Mouse (Mus musculus) stomach, embryonic 14.5 days (tissue): Measurements from ENCODE around the gene A730009L09Rik. TPM values are rescaled to one million over a fixed set of nuclear protein-coding genes. Genes with fewer than 3 reads are reported as not detected.

Experiments used
- ATAC-seq: fragments of 200-750 bp; cut with Nextera tagmentation; 2 replicates; pipeline ENCODE4 v1.8.0; 2017; ENCODE audit warnings: low read depth, moderate TSS enrichment; ENCODE audit not compliant: insufficient number of reproducible peaks, insufficient read depth, low FRiP score
- H3K27ac ChIP-seq: fragments of 300-500 bp; sonication (generic); 2 replicates; pipeline ENCODE4 v1.5.1; 2014; ENCODE audit warnings: mild to moderate bottlenecking, low read length, moderate library complexity, mixed read lengths
- H3K27me3 ChIP-seq: fragments of 300-500 bp; sonication (generic); 2 replicates; pipeline ENCODE4 v1.6.1; 2014; ENCODE audit warnings: low read length, control low read depth, mixed read lengths; ENCODE audit not compliant: control insufficient read depth, insufficient read depth
- H3K36me3 ChIP-seq: fragments of 300-500 bp; sonication (generic); 2 replicates; pipeline ENCODE4 v1.6.1; 2014; ENCODE audit warnings: mild to moderate bottlenecking, control low read depth, low read length, moderate library complexity, mixed read lengths; ENCODE audit not compliant: control insufficient read depth, insufficient read depth
- H3K4me1 ChIP-seq: fragments of 300-500 bp; sonication (generic); 2 replicates; pipeline ENCODE4 v1.6.1; 2014; ENCODE audit warnings: low read length, control low read depth, mixed read lengths; ENCODE audit not compliant: control insufficient read depth, insufficient read depth
- H3K4me2 ChIP-seq: fragments of 300-500 bp; sonication (generic); replicated peaks from 2 replicates; pipeline ENCODE4 v1.6.1; 2014; ENCODE audit warnings: low read depth, low read length, control low read depth
- H3K4me3 ChIP-seq: fragments of 300-500 bp; sonication (generic); 2 replicates; pipeline ENCODE4 v1.5.1; 2014; ENCODE audit warnings: low read depth, low read length, control low read depth
- H3K9ac ChIP-seq: fragments of 300-500 bp; sonication (generic); replicated peaks from 2 replicates; pipeline ENCODE4 v1.6.1; 2014; ENCODE audit warnings: low read depth, mild to moderate bottlenecking, control low read depth, low read length, moderate library complexity, mixed read lengths
- H3K9me3 ChIP-seq: fragments of 300-500 bp; sonication (generic); 2 replicates; pipeline ENCODE4 v1.6.1; 2016; ENCODE audit warnings: low read depth, low read length, control low read depth; ENCODE audit not compliant: control insufficient read depth
- WGBS: fragments of 180-500 bp; shearing (Covaris S2); extraction: QIAGEN DNeasy Blood & Tissue Kit; methylation state at CpG from one replicate; pipeline ENCODE4 v1.1.7; 2014; 5-methylcytosine and 5-hydroxymethylcytosine counted together
- polyA plus RNA-seq: library from polyadenylated mRNA; unstranded; fragments of >200 nt; fragmentation: Nextera tagmentation; extraction: Ambion mirVana; gene quantifications from 2 replicates; pipeline ENCODE4 v1.2.1, GENCODE M21; 2014

The A730009L09Rik gene
- polyA plus RNA-seq, 1 experiment from 2014 or later: not detected

DNA sequence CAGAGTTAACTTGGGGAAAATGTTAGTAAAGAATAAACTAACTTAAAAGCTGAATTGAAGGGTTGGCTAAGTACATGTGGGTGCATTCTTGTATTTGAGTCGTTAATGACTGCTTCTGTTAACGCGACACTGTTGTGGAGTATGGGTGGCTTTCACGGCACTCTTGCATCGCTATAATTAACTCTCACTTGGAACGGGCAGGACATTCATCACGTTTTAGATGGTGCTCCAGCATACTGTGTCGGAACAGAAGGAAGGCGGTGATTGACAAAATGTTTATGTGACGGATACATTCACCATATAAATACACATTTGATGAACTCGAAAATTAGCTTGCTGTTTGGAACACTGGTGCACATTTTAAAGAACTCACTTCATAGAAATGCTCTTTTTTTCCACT is 29.0 kb upstream of the A730009L09Rik start:
- H3K27me3 ChIP-seq: no peaks in the 10 kb centered on the region
- WGBS: 49% methylated on average over 11 of the region's 11 CpGs
- no peaks in the 10 kb centered on the region for H3K9me3 ChIP-seq
- H3K4me1 ChIP-seq: no peaks in the 10 kb centered on the region
- no peaks in the 10 kb centered on the region for H3K36me3 ChIP-seq
- no peak overlapping the region for H3K9ac ChIP-seq
- no peak overlapping the region for H3K27ac ChIP-seq
- no peak overlapping the region for H3K4me3 ChIP-seq
- H3K4me2 ChIP-seq: no peak overlapping the region
- no peak for ATAC-seq

DNA sequence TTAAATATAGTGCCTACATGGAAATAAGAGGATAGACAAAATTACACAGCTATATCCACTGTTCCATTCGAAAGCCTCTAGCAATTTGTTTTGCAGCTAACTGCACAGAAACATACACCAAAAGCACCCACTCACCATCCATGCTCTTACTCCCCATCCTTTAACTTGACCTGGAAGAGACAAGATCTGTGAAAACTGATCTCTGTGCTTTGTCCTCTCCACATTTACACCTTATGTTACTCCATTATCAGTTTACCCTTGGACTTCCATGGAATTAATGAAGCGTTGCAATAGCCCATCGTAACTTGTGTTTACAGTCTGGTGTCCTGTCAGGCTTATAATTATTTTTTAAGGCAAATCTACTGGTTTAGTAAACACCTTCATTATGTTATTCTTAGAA is 20.1 kb upstream of the A730009L09Rik start:
- H3K9me3 ChIP-seq: no peaks in the 10 kb centered on the region
- no peaks in the 10 kb centered on the region for H3K4me1 ChIP-seq
- H3K36me3 ChIP-seq: no peaks in the 10 kb centered on the region
- H3K9ac ChIP-seq: no peak overlapping the region
- 78% methylated on average over 3 of the region's 3 CpGs for WGBS
- H3K27me3 ChIP-seq: no peaks in the 10 kb centered on the region
- no peak overlapping the region for H3K27ac ChIP-seq
- no peak overlapping the region for H3K4me3 ChIP-seq
- no peak overlapping the region for H3K4me2 ChIP-seq
- no peak for ATAC-seq

DNA sequence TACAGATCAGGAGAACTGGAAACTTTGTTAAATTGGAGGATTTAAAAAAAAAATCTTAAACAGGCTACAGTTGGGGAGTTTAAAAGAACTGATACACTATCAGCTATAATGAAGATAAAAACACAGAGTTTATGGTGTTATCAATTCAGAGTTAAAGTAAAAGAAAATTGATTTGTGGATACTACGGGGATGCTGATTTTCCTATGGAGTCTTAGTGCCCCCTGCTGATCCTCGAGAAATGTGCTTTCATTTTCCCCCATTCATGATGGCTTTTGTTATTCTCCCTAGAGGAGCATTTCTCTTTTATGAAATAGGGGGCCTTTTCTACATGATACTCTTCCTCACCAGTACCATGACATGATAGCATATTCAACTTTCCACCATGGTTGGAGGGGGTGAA is 19.5 kb upstream of the A730009L09Rik start:
- H3K4me1 ChIP-seq: no peaks in the 10 kb centered on the region
- WGBS: 31% methylated on average over 2 of the region's 2 CpGs
- H3K4me2 ChIP-seq: no peak overlapping the region
- no peaks in the 10 kb centered on the region for H3K9me3 ChIP-seq
- no peak for ATAC-seq
- no peaks in the 10 kb centered on the region for H3K36me3 ChIP-seq
- no peak overlapping the region for H3K4me3 ChIP-seq
- H3K27me3 ChIP-seq: no peaks in the 10 kb centered on the region
- H3K27ac ChIP-seq: no peak overlapping the region
- no peak overlapping the region for H3K9ac ChIP-seq

DNA sequence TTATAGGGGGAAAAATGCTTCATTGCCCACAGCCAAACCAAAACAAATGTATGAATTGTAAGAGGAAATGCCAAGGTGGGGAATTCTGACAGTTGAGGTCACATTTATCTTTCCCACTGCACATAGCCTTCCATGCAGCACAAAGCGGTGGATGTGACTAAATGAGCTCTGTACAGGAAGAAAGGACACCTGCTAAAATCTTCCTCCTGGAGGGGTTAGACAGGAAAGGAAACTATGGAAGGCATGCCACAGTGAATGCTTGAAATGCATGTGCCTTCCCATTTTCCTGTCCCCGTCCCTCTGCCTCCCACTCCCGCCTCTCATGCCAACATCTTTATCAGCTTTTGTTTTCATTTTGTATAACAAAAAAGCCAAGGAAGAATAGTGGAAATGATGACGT is 7.2 kb upstream of the A730009L09Rik start:
- no peak overlapping the region for H3K4me3 ChIP-seq
- H3K27ac ChIP-seq: no peak overlapping the region
- no peak overlapping the region for H3K4me2 ChIP-seq
- no peak for ATAC-seq
- no peaks in the 10 kb centered on the region for H3K9me3 ChIP-seq
- no peaks in the 10 kb centered on the region for H3K4me1 ChIP-seq
- 61% methylated on average over 4 of the region's 4 CpGs for WGBS
- no peaks in the 10 kb centered on the region for H3K27me3 ChIP-seq
- H3K36me3 ChIP-seq: no peaks in the 10 kb centered on the region
- H3K9ac ChIP-seq: no peak overlapping the region

DNA sequence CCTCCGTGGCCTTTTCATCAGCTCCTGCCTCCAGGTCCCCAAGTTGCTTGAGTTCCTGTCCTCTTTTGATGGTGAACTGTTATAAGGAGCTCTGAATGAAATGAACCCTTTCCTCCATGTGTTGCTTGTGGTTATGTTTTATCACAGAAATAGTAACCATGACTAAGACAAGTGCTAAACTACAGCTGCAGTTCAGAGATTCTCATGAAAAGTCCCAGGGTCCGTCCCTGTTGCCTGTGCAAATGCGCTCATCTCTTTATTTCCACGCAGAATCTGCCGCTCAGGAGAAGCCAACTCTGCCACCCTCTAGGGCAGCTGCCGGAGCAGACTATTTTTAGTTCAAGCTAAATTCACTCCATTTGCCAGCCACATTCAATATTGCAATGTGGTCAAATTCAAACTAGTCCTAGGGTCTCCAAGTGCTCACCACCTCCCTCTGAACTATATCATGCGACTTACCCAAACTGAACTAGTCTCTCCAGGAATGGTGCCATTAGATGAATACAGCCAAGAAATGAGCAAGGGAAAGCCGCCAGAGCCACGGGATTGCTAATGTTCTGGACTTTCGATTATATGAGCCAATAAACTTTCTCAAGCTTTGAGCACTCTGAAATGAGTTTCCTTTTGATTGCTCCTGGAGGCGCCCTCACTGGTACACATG is 7.2 kb downstream of the A730009L09Rik start:
- Histone ChIP-seq H3K27ac (no peak overlapping the region), H3K36me3 (no peaks in the 10 kb centered on the region), H3K9me3 (no peaks in the 10 kb centered on the region), H3K4me1 (no peaks in the 10 kb centered on the region), H3K27me3 (no peaks in the 10 kb centered on the region), H3K9ac (no peak overlapping the region), H3K4me3 (no peak overlapping the region), H3K4me2 (no peak overlapping the region)
- no peak for ATAC-seq
- 94% methylated on average over 11 of the region's 11 CpGs for WGBS

DNA sequence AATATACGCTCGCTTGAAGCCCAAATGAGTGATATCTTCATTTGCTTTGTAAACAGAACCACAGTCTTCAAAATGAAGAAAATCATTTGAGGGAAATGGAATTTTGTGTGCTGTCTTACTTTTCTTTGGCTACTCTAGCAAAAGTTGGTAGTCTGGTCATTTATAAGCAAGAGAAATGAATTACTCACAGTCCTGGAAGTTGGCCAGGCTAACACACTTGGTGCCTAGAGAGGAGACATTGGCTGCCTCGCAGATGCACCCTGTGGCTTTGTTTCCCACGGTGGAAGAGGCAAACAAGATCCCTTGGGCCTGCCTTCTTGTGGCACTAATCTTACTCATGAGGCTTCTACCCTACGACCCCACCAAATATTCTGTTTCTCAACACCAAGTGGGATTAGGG is 8.1 kb downstream of the A730009L09Rik start:
- no peak overlapping the region for H3K4me3 ChIP-seq
- no peak overlapping the region for H3K27ac ChIP-seq
- H3K9ac ChIP-seq: no peak overlapping the region
- H3K36me3 ChIP-seq: no peaks in the 10 kb centered on the region
- WGBS: 87% methylated on average over 5 of the region's 5 CpGs
- H3K27me3 ChIP-seq: no peaks in the 10 kb centered on the region
- no peaks in the 10 kb centered on the region for H3K9me3 ChIP-seq
- no peak overlapping the region for H3K4me2 ChIP-seq
- no peaks in the 10 kb centered on the region for H3K4me1 ChIP-seq
- ATAC-seq: no peak

DNA sequence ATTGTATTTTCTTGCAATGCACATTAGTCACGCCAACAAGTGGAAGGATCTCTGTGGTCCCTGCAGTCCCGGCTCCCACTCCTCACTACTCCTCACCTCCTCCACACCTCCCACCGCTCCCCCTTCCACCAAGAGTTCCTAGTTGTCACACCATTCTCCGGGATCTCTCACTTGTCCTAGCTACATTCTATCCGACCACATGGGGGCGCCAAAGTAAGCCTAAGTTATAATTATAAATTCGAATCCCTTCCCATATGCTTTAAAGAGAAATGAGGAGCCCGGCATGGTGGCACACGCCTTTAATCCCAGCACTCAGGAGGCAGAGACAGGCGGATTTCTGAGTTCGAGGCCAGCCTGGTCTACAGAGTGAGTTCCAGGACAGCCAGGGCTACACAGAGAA is 12.5 kb downstream of the A730009L09Rik start:
- Histone ChIP-seq H3K27me3 (no peaks in the 10 kb centered on the region), H3K36me3 (no peaks in the 10 kb centered on the region), H3K4me3 (no peak overlapping the region), H3K9me3 (no peaks in the 10 kb centered on the region), H3K4me1 (no peaks in the 10 kb centered on the region), H3K27ac (no peak overlapping the region), H3K9ac (no peak overlapping the region), H3K4me2 (no peak overlapping the region)
- ATAC-seq: no peak
- 62% methylated on average over 11 of the region's 11 CpGs for WGBS

DNA sequence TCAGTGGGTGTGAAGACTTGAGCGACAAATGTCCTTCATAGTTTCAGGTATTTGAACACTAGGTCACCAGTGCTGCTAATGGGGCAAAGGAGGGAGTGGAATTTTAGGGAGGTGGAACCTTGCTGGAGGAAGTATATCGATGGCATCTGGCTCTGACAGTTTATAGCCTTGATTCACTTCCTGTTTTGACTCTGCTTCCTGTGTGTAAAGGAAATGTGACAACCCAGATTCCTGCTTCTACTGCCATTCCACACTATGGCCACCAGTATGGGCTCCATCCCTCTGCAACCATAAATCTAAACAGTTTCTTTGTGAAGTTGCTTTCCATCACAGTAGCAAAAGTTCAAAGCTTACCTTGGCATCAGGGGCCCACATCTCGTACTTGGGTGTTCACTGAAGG is 17.9 kb downstream of the A730009L09Rik start:
- Histone ChIP-seq H3K36me3 (no peaks in the 10 kb centered on the region), H3K27ac (no peak overlapping the region), H3K27me3 (no peaks in the 10 kb centered on the region), H3K9me3 (no peaks in the 10 kb centered on the region), H3K4me2 (no peak overlapping the region), H3K4me3 (no peak overlapping the region), H3K4me1 (no peaks in the 10 kb centered on the region), H3K9ac (no peak overlapping the region)
- WGBS: 89% methylated on average over 3 of the region's 3 CpGs
- ATAC-seq: no peak

DNA sequence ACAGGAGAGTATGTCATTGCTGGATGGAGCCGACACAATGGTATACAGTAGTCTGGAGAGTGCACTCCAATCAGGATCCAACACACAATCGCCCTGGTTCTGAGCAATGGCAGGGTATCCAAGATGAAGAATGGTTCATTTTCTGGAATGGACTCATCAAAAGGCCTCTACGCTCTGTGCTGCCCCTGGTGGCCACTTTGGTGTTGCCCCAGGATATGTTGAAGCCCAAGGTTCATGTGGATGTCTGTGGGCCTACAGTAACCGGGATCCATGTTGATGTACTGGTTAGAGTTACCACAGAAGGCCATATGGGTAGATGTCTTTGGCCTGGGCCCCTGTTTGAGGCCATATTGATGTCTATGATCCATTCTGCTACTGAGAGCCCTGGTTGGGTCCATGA is 31.1 kb downstream of the A730009L09Rik start:
- H3K4me1 ChIP-seq: no peaks in the 10 kb centered on the region
- ATAC-seq: no peak
- no peak overlapping the region for H3K4me3 ChIP-seq
- H3K9ac ChIP-seq: no peak overlapping the region
- H3K27ac ChIP-seq: no peak overlapping the region
- no peak overlapping the region for H3K4me2 ChIP-seq
- WGBS: 88% methylated on average over 4 of the region's 4 CpGs
- no peaks in the 10 kb centered on the region for H3K9me3 ChIP-seq
- H3K27me3 ChIP-seq: no peaks in the 10 kb centered on the region
- H3K36me3 ChIP-seq: no peaks in the 10 kb centered on the region
